Mouse (Mus musculus): Measurements from ENCODE around the gene Lypd5. TPM values are rescaled to one million over a fixed set of nuclear protein-coding genes. Genes with fewer than 3 reads are reported as not detected.
A peak's percentile ranks its signal among the peaks of the same experiment; 100 is the strongest.

The Lypd5 gene
- total and polyA plus RNA-seq, 3 experiments = not detected

GRCm38 (mm10) chr7:24365258-24366014, 16.4 kb downstream of the Lypd5 start:
- TF ChIP-seq E2F4 (IDR thresholded peaks at IDR 0.05; ENCODE audit: insufficient replicate concordance, low read depth, low read length) = no peak
- TF ChIP-seq KAT2A (IDR thresholded peaks at IDR 0.05; ENCODE audit: insufficient replicate concordance, low read length) = no peak
- TF ChIP-seq BHLHE40 (IDR thresholded peaks at IDR 0.05; ENCODE audit: low read depth, low read length) = no peak
- no peak for TF ChIP-seq ELF1 (IDR thresholded peaks at IDR 0.05; ENCODE audit: low read depth, low read length)
- TF ChIP-seq RCOR1 (conservative IDR thresholded peaks at IDR 0.05; ENCODE audit: low read depth, low read length) = no peak
- TF ChIP-seq EP300 (IDR thresholded peaks at IDR 0.05; ENCODE audit: low read length) = no peak
- no peak for TF ChIP-seq MAZ (IDR thresholded peaks at IDR 0.05; ENCODE audit: low read depth, low read length)
- TF ChIP-seq MAX (IDR thresholded peaks at IDR 0.05; ENCODE audit: low read length) = no peak
- no peak for TF ChIP-seq CHD1 (IDR thresholded peaks at IDR 0.05; ENCODE audit: low read depth, low read length)
- no peak for TF ChIP-seq NELFE (IDR thresholded peaks at IDR 0.05; ENCODE audit: low read depth, low read length)
- TF ChIP-seq RAD21 (IDR thresholded peaks at IDR 0.05; ENCODE audit: low read depth, low read length) = no peak
- TF ChIP-seq JUN (IDR thresholded peaks at IDR 0.05; ENCODE audit: insufficient read depth, low read depth, low read length) = no peak
- TF ChIP-seq NRF1 (IDR thresholded peaks at IDR 0.05; ENCODE audit: low read depth, low read length) = no peak
- no peak for TF ChIP-seq UBTF (IDR thresholded peaks at IDR 0.05; ENCODE audit: low read depth, low read length)
- no peak for TF ChIP-seq GABPA (IDR thresholded peaks at IDR 0.05; ENCODE audit: insufficient replicate concordance, low read depth, low read length)
- no peak for TF ChIP-seq HCFC1 (IDR thresholded peaks at IDR 0.05; ENCODE audit: low read depth, low read length)
- no peak overlapping the region for H3K4me3 ChIP-seq (replicated peaks in 1 of 3; ENCODE audit: low read depth in 2 of 3, low read length in 2 of 3, poor library complexity in 1 of 3)
- H3K4me1 ChIP-seq (ENCODE audit: control insufficient read depth in 1 of 2, insufficient read depth in 2 of 2) = peaks cover 20 to 33% of the 10 kb centered on the region in 2 experiments
- peaks cover 4% of the 10 kb centered on the region for H3K9me3 ChIP-seq (replicated peaks; ENCODE audit: low read length)
- peaks cover 10% of the 10 kb centered on the region for H3K27me3 ChIP-seq (replicated peaks)
- H3K4me2 ChIP-seq (ENCODE audit: insufficient read depth, low read depth, poor library complexity, severe bottlenecking) = no peak overlapping the region
- H3K79me2 ChIP-seq (replicated peaks; ENCODE audit: control insufficient read depth, extremely low read depth, insufficient read depth, poor library complexity, severe bottlenecking) = no peaks in the 10 kb centered on the region
- H3K27ac ChIP-seq (ENCODE audit: insufficient read depth, low read depth) = no peak overlapping the region
- no peaks in the 10 kb centered on the region for H3K36me3 ChIP-seq (replicated peaks in 1 of 2; ENCODE audit: control insufficient read depth in 1 of 2, insufficient read depth in 1 of 2, low read length in 1 of 2)
- DNase-seq (ENCODE audit: extremely low read depth) = no peak
- dilution Hi-C loops (cut with MboI; ENCODE audit: extremely low pct_ligation_motif_present, extremely low pct_unique_long_range_greater_than_20kb, low sequenced_read_pairs) = no loop called here
- H3K9ac ChIP-seq (ENCODE audit: insufficient read depth, low read depth) = no peak overlapping the region
- in situ Hi-C loops (cut with MboI; ENCODE audit: low pct_ligation_motif_present, low pct_unique_long_range_greater_than_20kb, low sequenced_read_pairs) = loop anchor here (5.0 kb wide), 1 partner anchor 37 kb away; no protein-coding TSS in a partner anchor

GRCm38 (mm10) chr7:24366716-24367632, 18.0 kb downstream of the Lypd5 start:
- no peak overlapping the region for H3K4me2 ChIP-seq (ENCODE audit: insufficient read depth, low read depth, poor library complexity, severe bottlenecking)
- peak; percentile 30; the same call in 1 of the 2 replicates for TF ChIP-seq ZNF384 (IDR thresholded peaks at IDR 0.05; ENCODE audit: low read depth, low read length)
- TF ChIP-seq CHD1 (IDR thresholded peaks at IDR 0.05; ENCODE audit: low read depth, low read length) = no peak
- H3K27ac ChIP-seq (ENCODE audit: insufficient read depth, low read depth) = no peak overlapping the region
- no peak overlapping the region for H3K9ac ChIP-seq (ENCODE audit: insufficient read depth, low read depth)
- H3K4me3 ChIP-seq (replicated peaks in 1 of 3; ENCODE audit: low read depth in 2 of 3, low read length in 2 of 3, poor library complexity in 1 of 3) = no peak overlapping the region
- H3K4me1 ChIP-seq (ENCODE audit: control insufficient read depth in 1 of 2, insufficient read depth in 2 of 2) = peaks cover 29 to 49% of the 10 kb centered on the region in 2 experiments
- no peaks in the 10 kb centered on the region for H3K79me2 ChIP-seq (replicated peaks; ENCODE audit: control insufficient read depth, extremely low read depth, insufficient read depth, poor library complexity, severe bottlenecking)
- in situ Hi-C loops (cut with MboI; ENCODE audit: low pct_ligation_motif_present, low pct_unique_long_range_greater_than_20kb, low sequenced_read_pairs) (loop anchor here (5.0 kb wide), 1 partner anchor 35 kb away; no protein-coding TSS in a partner anchor), dilution Hi-C loops (cut with MboI; ENCODE audit: extremely low pct_ligation_motif_present, extremely low pct_unique_long_range_greater_than_20kb, low sequenced_read_pairs) (no loop called here)
- peaks cover 6% of the 10 kb centered on the region for H3K27me3 ChIP-seq (replicated peaks)
- H3K9me3 ChIP-seq (replicated peaks; ENCODE audit: low read length) = no peaks in the 10 kb centered on the region
- no peak for DNase-seq (ENCODE audit: extremely low read depth)
- no peaks in the 10 kb centered on the region for H3K36me3 ChIP-seq (replicated peaks in 1 of 2; ENCODE audit: control insufficient read depth in 1 of 2, insufficient read depth in 1 of 2, low read length in 1 of 2)
